Mouse (Mus musculus): ENCODE data around the gene Saa1. TPM values are rescaled to one million over a fixed set of nuclear protein-coding genes. Genes with fewer than 3 reads are reported as not detected.

The Saa1 gene
- 34.8 TPM for polyA plus RNA-seq (2014; fragmentation: Illumina TruSeq; extraction: RNeasy Lipid Tissue Mini Kit (QIAGEN cat#74804); ENCODE audit: low read depth, low replicate concordance)

DNA sequence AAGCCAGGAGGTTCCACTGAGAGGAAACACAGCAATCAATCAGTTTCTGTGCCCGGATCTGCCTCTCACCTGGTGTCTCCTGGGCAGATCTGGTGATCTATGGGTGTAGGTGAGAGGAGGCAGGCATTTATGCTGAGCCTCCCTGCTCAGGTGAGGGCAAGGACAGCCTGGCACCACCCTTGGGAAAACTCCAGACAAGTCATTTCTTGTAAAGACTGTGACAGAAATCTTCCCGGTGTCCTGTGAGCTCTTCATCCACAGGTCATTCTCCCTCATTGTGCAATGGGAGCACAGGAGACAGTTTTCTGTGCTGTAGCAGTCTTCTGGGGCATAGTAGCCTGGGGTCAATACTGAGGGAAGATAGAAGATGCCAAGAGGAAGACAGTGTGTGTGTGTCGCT, at the start of gene Saa1:
Gene Saa1 (minus strand): TSS at position 101 of the 400 bp plus-strand sequence.

GRCm38 (mm10) chr7:46751490-46751889, 8.7 kb upstream of the Saa1 start, which contains the start of gene Saa2:
Gene Saa2, plus strand, starts transcription at chr7:46751790.

DNA sequence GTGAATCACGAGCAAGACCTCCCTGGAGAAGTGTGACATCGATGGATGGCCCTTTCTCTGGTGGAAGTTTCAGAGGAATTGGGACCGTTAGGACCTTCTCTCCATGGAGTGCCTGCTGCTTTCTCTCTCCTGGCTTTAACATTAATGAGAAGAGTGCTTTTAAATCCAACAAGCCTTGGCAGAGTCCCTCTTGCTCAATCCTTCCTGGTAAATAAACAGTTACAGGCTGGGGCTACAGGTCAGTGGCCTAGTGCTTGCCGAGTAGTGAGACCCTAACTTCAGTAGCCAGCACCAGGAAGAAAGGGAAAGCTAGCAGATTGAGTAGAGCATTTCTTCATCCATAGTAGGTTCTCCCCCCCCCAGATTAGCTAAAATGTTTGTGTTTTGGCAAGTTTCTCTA, 10.3 kb downstream of the Saa1 start, which contains the start of gene Saa4:
Gene Saa4 (minus strand): TSS at position 146 of the 400 bp plus-strand sequence.

DNA sequence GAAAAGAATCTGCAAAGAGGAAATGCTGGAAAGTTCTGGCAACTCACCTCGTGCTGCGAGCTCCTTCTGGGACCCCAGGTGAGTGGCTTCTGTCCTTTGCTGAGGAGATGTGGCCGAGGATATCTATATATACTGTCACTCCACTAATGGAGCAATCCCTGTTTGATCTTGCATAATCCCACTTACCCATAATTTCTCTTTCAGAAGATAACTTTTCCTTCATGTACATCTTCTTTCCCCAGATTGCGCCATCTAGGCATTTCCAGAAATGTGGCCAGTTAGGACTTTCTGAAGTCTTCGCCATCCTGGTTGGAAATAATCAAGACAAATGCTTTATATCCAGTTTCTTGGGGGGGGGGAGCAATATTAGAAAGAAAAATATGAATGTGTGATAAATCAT, 27.2 kb downstream of the Saa1 start, which contains the start of gene Saa3:
Gene Saa3 (minus strand): TSS at position 101 of the 400 bp plus-strand sequence.

DNA sequence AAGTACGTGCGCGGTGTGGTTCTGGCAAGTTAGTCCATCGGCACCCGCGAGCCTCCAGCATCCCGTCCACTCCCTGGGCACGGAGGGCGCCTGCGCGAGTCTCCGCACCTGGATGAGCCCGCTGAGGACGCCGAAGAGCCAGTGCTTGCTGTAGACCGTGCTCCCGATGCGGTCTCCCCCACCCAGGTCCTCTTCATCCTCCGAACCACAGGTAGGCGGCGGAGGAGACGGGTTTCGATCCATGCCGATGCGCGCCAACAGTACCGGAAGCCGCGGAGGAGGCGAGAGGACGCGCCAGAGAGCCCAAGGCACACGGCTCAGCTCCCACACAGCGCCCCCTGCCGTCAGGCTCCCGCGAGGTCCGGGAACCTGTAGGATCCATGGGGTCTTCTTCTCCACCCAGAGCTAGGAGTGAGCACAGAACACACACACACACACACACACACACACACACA, 32.4 kb downstream of the Saa1 start, which contains the start of gene Saal1:
Gene Saal1 (minus strand): TSS at position 291 of the 455 bp plus-strand sequence.

Other genes with a start within 250 kb of the Saa1 start
- 0.53 TPM for gene Sergef, start 103.2 kb downstream of the Saa1 start, polyA plus RNA-seq (2014; fragmentation: Illumina TruSeq; extraction: RNeasy Lipid Tissue Mini Kit (QIAGEN cat#74804); ENCODE audit: low read depth, low replicate concordance)
- not detected for gene Tph1, start 70.4 kb downstream of the Saa1 start, polyA plus RNA-seq (2014; fragmentation: Illumina TruSeq; extraction: RNeasy Lipid Tissue Mini Kit (QIAGEN cat#74804); ENCODE audit: low read depth, low replicate concordance)
- 1.7 TPM for gene Saal1, start 32.3 kb downstream of the Saa1 start, polyA plus RNA-seq (2014; fragmentation: Illumina TruSeq; extraction: RNeasy Lipid Tissue Mini Kit (QIAGEN cat#74804); ENCODE audit: low read depth, low replicate concordance)
- gene Saa3, start 27.3 kb downstream of the Saa1 start, polyA plus RNA-seq (2014; fragmentation: Illumina TruSeq; extraction: RNeasy Lipid Tissue Mini Kit (QIAGEN cat#74804); ENCODE audit: low read depth, low replicate concordance) = 2.5 TPM
- 131 TPM for gene Saa4, start 10.4 kb downstream of the Saa1 start, polyA plus RNA-seq (2014; fragmentation: Illumina TruSeq; extraction: RNeasy Lipid Tissue Mini Kit (QIAGEN cat#74804); ENCODE audit: low read depth, low replicate concordance)
- 15.8 TPM for gene Saa2, start 8.8 kb upstream of the Saa1 start, polyA plus RNA-seq (2014; fragmentation: Illumina TruSeq; extraction: RNeasy Lipid Tissue Mini Kit (QIAGEN cat#74804); ENCODE audit: low read depth, low replicate concordance)
- 10.3 TPM for gene Hps5, start 53.1 kb upstream of the Saa1 start, polyA plus RNA-seq (2014; fragmentation: Illumina TruSeq; extraction: RNeasy Lipid Tissue Mini Kit (QIAGEN cat#74804); ENCODE audit: low read depth, low replicate concordance)
- 45.7 TPM for gene Gtf2h1, start 53.1 kb upstream of the Saa1 start, polyA plus RNA-seq (2014; fragmentation: Illumina TruSeq; extraction: RNeasy Lipid Tissue Mini Kit (QIAGEN cat#74804); ENCODE audit: low read depth, low replicate concordance)
- gene Ldha, start 98.5 kb upstream of the Saa1 start, polyA plus RNA-seq (2014; fragmentation: Illumina TruSeq; extraction: RNeasy Lipid Tissue Mini Kit (QIAGEN cat#74804); ENCODE audit: low read depth, low replicate concordance) = 219 TPM
- not detected for gene Ldhc, start 118.2 kb upstream of the Saa1 start, polyA plus RNA-seq (2014; fragmentation: Illumina TruSeq; extraction: RNeasy Lipid Tissue Mini Kit (QIAGEN cat#74804); ENCODE audit: low read depth, low replicate concordance)
- gene Tsg101, start 177.0 kb upstream of the Saa1 start, polyA plus RNA-seq (2014; fragmentation: Illumina TruSeq; extraction: RNeasy Lipid Tissue Mini Kit (QIAGEN cat#74804); ENCODE audit: low read depth, low replicate concordance) = 126 TPM
- 13.9 TPM for gene Uevld, start 215.5 kb upstream of the Saa1 start, polyA plus RNA-seq (2014; fragmentation: Illumina TruSeq; extraction: RNeasy Lipid Tissue Mini Kit (QIAGEN cat#74804); ENCODE audit: low read depth, low replicate concordance)
- gene Gm9999, start 240.6 kb upstream of the Saa1 start, polyA plus RNA-seq (2014; fragmentation: Illumina TruSeq; extraction: RNeasy Lipid Tissue Mini Kit (QIAGEN cat#74804); ENCODE audit: low read depth, low replicate concordance) = not detected